Mouse (Mus musculus) heart, embryonic 10.5 days (tissue): Measurements from ENCODE around the gene Gm43302. TPM values are rescaled to one million over a fixed set of nuclear protein-coding genes. Genes with fewer than 3 reads are reported as not detected.

ENCODE experiments used
- polyA plus RNA-seq: library from polyadenylated mRNA; unstranded; fragments of >200 nt; fragmentation: Nextera tagmentation; extraction: Ambion mirVana; gene quantifications from 2 replicates; pipeline ENCODE4 v1.2.1, GENCODE M21; 2016

The Gm43302 gene
- polyA plus RNA-seq, 1 experiment from 2014 or later = not detected

Other genes with a start within 250 kb of the Gm43302 start
- 1.3 and 2.3 TPM in 2 replicates for gene Gbp9, start 154.2 kb downstream of the Gm43302 start, polyA plus RNA-seq
- 1.2 and 1.4 TPM in 2 replicates for gene Gbp8, start 154.2 kb downstream of the Gm43302 start, polyA plus RNA-seq
- gene Gbp4, start 154.1 kb downstream of the Gm43302 start, polyA plus RNA-seq = 4.1 and 6.1 TPM in 2 replicates
- 0.08 and 0.48 TPM in 2 replicates for gene Gbp10, start 54.2 kb downstream of the Gm43302 start, polyA plus RNA-seq
- gene Gbp6, start within 50 bp of the Gm43302 start, polyA plus RNA-seq = 2.4 and 3.4 TPM in 2 replicates
- gene Lrrc8b, start 122.1 kb upstream of the Gm43302 start, polyA plus RNA-seq = 5.5 and 6.0 TPM in 2 replicates
- 26.0 and 26.7 TPM in 2 replicates for gene Lrrc8c, start 225.7 kb upstream of the Gm43302 start, polyA plus RNA-seq